Mouse (Mus musculus): ENCODE results near the gene Gm5460.

DNA sequence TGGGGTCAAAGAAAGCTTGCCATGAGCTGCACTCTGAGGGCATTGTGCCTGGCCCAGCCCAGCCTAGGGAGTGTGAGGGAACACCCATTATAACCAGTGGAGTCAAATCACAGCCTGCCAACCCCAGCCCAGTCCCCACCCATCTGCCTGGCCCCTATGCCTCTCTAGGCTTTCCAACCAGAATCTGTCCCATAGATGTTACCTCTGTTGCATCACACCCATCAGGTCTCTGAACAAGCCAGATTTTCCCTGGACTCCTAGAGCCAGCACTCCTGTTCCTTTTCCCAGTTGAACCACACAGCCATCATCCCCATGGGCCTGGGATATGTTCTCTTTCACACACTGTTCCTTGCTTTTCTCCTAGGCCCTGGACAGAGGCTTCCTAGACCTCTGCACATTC, 15.1 kb upstream of the Gm5460 start:
- TF ChIP-seq CTCF (IDR thresholded peaks at IDR 0.05; ENCODE audit: low read depth) = no peak
- no peak for TF ChIP-seq EP300 (optimal IDR thresholded peaks at IDR 0.05)
